Mouse (Mus musculus) testis, adult 2 months (tissue): ENCODE data around the gene Fam227a.

Experiments
- CTCF ChIP-seq: fragments of 200-500 bp; IDR thresholded peaks from 2 replicates; pipeline ENCODE4 v1.5.1; 2012; ENCODE audit warnings: low read depth, mild to moderate bottlenecking, inconsistent platforms, low read length, moderate library complexity; ENCODE audit not compliant: control insufficient read depth, insufficient read depth, insufficient replicate concordance
- POLR2A ChIP-seq: fragments of 200-500 bp; IDR thresholded peaks from 2 replicates; pipeline ENCODE4 v1.6.1; 2012; ENCODE audit warnings: low read depth, mild to moderate bottlenecking, inconsistent platforms, low read length, moderate library complexity; ENCODE audit not compliant: control insufficient read depth

DNA sequence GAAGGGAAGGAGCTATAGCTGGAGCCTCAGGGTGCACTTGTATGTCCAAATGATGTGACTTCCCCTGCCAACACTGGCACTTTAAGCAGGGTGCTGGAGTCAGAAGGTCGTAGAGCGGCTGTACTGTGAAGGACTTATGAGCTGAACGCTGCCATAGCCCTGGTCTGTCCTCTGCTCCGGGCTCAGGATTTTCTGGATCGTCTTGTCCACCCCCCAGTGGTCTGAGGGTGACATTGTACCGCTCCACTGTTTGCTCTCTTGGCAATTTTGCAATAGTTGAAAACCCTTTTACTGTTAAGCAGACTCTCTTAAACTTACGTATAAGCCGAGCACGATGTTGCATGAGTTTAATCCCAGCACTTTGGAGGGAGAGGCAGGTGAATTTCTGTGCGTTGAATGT is 10.4 kb upstream of the Fam227a start:
- 0 out of 2 replicates have a peak, but pooled peaks have one; percentile 13 for TF ChIP-seq CTCF
- TF ChIP-seq POLR2A, result no peak
